Mouse (Mus musculus): ENCODE measurements around the gene Mylk2. TPM values are rescaled to one million over a fixed set of nuclear protein-coding genes. Genes with fewer than 3 reads are reported as not detected.
A peak's percentile ranks its signal among the peaks of the same experiment; 100 is the strongest.

Mylk2 gene
- polyA plus RNA-seq, 1 experiment from 2014 or later, result not detected

DNA sequence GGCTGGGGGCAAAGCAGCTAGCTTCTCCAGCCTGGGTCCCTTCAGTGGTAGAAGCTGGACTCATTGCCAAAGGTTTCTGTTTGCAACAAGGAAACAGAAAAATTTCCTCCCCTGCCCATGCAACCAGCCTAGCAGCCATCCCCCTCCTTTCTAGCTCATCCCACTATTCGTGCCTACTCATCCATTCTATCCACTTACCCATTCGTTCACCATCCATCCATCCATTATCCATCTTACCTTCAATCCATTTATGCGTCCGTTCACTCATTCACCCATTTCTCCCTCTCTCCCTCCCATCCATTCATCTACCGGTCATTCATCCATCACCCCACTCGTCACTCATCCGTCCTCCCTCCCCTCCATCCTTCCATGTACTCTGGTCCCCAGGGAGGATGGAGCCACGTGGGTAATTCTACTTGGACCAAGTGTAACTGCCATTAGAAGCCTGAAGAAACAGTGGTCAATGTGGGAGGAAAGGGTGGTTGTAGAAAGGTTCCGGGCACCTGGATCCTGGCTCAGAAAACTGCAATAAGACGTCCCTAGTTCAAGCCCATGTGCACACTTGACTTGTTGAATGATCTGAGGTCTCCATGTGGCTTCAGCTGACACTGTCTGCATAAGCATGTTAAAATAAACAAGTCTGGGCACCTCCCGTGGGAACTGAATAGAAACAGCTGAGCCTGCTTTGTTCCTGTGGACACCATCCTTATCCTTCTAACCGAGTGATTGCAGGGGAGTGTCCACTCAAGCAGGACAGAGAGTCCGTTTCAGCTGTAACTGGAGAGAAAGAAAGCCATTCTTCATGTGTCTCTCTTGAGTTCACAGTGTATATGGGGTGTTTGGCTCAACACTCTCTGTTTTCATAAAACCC, 40.9 kb downstream of the Mylk2 start:
- Histone ChIP-seq H3K27me3 (ENCODE audit: control insufficient read depth, insufficient read depth, low read length) (peaks cover 68% of the 10 kb centered on the region), H3K27ac (ENCODE audit: low read depth, low read length) (no peak overlapping the region)

DNA sequence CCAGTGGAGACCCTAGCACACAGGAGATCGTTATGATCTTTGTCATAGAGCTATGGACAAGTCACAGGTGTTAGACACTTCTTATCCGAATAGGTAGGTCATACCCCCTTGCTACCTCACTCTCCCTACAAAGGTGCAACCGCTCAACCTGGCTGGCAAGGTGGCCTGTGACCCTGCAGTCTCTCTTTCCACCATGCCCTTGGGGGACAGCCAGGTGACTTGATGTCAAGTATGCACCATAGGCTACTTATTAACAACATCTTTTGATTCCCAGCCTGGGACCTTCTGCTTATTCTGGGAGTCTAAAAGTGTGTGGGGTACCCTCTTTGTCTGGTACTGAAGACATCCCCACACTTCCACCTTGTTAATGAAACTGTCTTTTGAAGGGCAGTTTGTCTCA, 47.0 kb downstream of the Mylk2 start:
- peaks cover 18% of the 10 kb centered on the region for H3K27me3 ChIP-seq (ENCODE audit: control insufficient read depth, insufficient read depth, low read length)

More for the DNA sequence above, 40.9 kb downstream of the Mylk2 start:
- Histone ChIP-seq H3K36me3 (ENCODE audit: control insufficient read depth, insufficient read depth, low read length) (no peaks in the 10 kb centered on the region), H3K4me3 (ENCODE audit: low read depth, low read length) (peak overlapping the region; percentile 66), H3K9ac (ENCODE audit: low read depth, low read length) (peak overlapping the region; percentile 52), H3K4me1 (ENCODE audit: control insufficient read depth, insufficient read depth, low read length) (0 out of 2 replicates have a peak, but pooled peaks cover 3% of the 10 kb centered on the region), H3K9me3 (replicated peaks; ENCODE audit: control insufficient read depth, low read length) (no peaks in the 10 kb centered on the region), H3K4me2 (peak overlapping the region; percentile 92)
- ATAC-seq (replicated peaks; ENCODE audit: insufficient number of reproducible peaks, low FRiP score, low TSS enrichment), result no peak
- 17% methylated on average over 13 of the region's 13 CpGs for WGBS (ENCODE audit: insufficient replicate concordance)

DNA sequence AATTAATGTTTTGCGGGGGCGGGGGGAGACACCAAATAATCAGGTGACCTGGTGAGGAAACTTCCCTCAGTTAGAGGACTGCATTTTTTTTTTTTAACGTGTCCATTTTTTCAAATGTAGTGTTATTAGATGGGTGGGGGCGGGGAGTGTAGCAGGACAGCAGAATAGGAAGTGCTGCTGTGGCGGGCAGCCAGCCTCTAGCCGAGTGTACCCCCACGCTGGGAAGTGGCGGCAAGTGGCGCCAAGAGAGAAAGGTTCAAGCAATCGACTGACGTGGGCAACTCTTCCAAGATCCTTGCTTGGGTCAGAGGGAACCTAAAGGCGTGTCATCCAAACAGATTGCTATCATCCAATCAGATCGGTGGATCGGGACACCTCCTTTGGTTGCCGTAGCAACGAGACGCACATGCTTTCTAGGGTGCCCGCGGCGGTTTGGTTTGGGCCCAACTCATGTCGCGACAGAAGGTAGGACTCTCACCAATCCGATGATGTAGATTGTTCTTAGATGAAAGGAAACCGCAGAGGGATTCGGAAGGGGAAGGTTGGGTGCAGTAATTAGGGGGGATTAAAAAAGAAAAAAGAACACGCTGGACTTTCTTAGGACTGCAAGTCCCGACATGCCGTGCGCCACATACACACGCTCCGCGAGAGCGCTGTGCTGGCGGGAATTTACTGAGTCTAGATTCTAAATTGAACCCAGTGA, 51.1 kb downstream of the Mylk2 start, which contains the start of gene Ttll9:
Ttll9 (plus strand) TSS at position 395 of the 703 bp plus-strand sequence.
- Histone ChIP-seq H3K27me3 (ENCODE audit: control insufficient read depth, insufficient read depth, low read length) (peaks cover 7% of the 10 kb centered on the region; the same call in 1 of the 2 replicates), H3K4me1 (ENCODE audit: control insufficient read depth, insufficient read depth, low read length) (no peaks in the 10 kb centered on the region), H3K4me3 (ENCODE audit: low read depth, low read length) (peak within 1 kb of the TSS; percentile 45), H3K36me3 (ENCODE audit: control insufficient read depth, insufficient read depth, low read length) (no peaks in the 10 kb centered on the region), H3K4me2 (peak within 1 kb of the TSS; percentile 71), H3K9ac (ENCODE audit: low read depth, low read length) (peak within 1 kb of the TSS; percentile 44), H3K9me3 (replicated peaks; ENCODE audit: control insufficient read depth, low read length) (no peaks in the 10 kb centered on the region), H3K27ac (ENCODE audit: low read depth, low read length) (no peak within 1 kb of the TSS)
- ATAC-seq (replicated peaks; ENCODE audit: insufficient number of reproducible peaks, low FRiP score, low TSS enrichment), result peak; percentile 67; the same call in 1 of the 2 replicates
- WGBS (ENCODE audit: insufficient replicate concordance), result 1% methylated on average over 34 of the region's 34 CpGs

More for the DNA sequence above, 47.0 kb downstream of the Mylk2 start:
- no peak overlapping the region for H3K27ac ChIP-seq (ENCODE audit: low read depth, low read length)
- H3K4me1 ChIP-seq (ENCODE audit: control insufficient read depth, insufficient read depth, low read length), result no peaks in the 10 kb centered on the region
- no peaks in the 10 kb centered on the region for H3K9me3 ChIP-seq (replicated peaks; ENCODE audit: control insufficient read depth, low read length)
- no peak for ATAC-seq (replicated peaks; ENCODE audit: insufficient number of reproducible peaks, low FRiP score, low TSS enrichment)
- H3K4me3 ChIP-seq (ENCODE audit: low read depth, low read length), result no peak overlapping the region
- no peaks in the 10 kb centered on the region for H3K36me3 ChIP-seq (ENCODE audit: control insufficient read depth, insufficient read depth, low read length)
- H3K4me2 ChIP-seq, result no peak overlapping the region
- 65% methylated on average over 3 of the region's 3 CpGs for WGBS (ENCODE audit: insufficient replicate concordance)
- H3K9ac ChIP-seq (ENCODE audit: low read depth, low read length), result no peak overlapping the region

DNA sequence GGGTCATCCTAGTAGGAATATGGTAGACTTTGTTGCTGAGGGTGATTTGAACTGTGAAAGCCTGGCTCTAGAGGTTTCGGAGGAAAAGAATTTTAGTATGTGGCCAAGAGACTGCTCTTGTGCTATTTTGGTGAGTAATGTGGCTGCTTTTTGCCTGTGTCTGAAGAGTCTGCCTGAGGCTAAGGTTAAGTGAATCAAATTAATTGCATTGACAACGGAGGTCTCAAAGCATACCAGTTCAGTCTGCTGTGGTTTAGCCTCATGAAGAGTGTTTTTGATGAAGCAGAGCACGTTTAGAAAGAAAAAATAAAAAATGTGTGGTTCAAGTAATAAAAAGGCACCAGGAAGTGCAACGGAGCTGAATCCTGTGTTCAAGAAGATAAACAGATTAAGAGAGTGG, 54.4 kb downstream of the Mylk2 start:
- no peak overlapping the region for H3K4me3 ChIP-seq (ENCODE audit: low read depth, low read length)
- H3K27me3 ChIP-seq (ENCODE audit: control insufficient read depth, insufficient read depth, low read length), result peaks cover 3% of the 10 kb centered on the region; the same call in 1 of the 2 replicates
- 67% methylated on average over 4 of the region's 4 CpGs for WGBS (ENCODE audit: insufficient replicate concordance)
- no peaks in the 10 kb centered on the region for H3K4me1 ChIP-seq (ENCODE audit: control insufficient read depth, insufficient read depth, low read length)
- no peak overlapping the region for H3K27ac ChIP-seq (ENCODE audit: low read depth, low read length)
- ATAC-seq (replicated peaks; ENCODE audit: insufficient number of reproducible peaks, low FRiP score, low TSS enrichment), result no peak
- H3K4me2 ChIP-seq, result no peak overlapping the region
- H3K9me3 ChIP-seq (replicated peaks; ENCODE audit: control insufficient read depth, low read length), result no peaks in the 10 kb centered on the region
- H3K36me3 ChIP-seq (ENCODE audit: control insufficient read depth, insufficient read depth, low read length), result no peaks in the 10 kb centered on the region
- H3K9ac ChIP-seq (ENCODE audit: low read depth, low read length), result no peak overlapping the region

Small RNA genes within 50 kb of the gene (microRNA-seq; reads per million reads assigned to microRNA genes)
- 2.3 reads per million, percentile 28 among the genes with 10 or more reads in this experiment for gene Mir5622 (ENCODE audit: borderline number of aligned reads)

Other genes starting within 250 kb of the Mylk2 start
- 92.3 and 92.8 TPM in 2 replicates for gene H13, start 241.9 kb upstream of the Mylk2 start, polyA plus RNA-seq (2014; fragmentation: Nextera tagmentation; extraction: Ambion mirVana)
- 22.2 and 29.2 TPM in 2 replicates for gene Mcts2, start 224.3 kb upstream of the Mylk2 start, polyA plus RNA-seq (2014; fragmentation: Nextera tagmentation; extraction: Ambion mirVana)
- 95.3 and 98.1 TPM in 2 replicates for gene Id1, start 175.1 kb upstream of the Mylk2 start, polyA plus RNA-seq (2014; fragmentation: Nextera tagmentation; extraction: Ambion mirVana)
- 22.4 and 22.5 TPM in 2 replicates for gene Cox4i2, start 157.2 kb upstream of the Mylk2 start, polyA plus RNA-seq (2014; fragmentation: Nextera tagmentation; extraction: Ambion mirVana)
- gene Bcl2l1, start 79.6 kb upstream of the Mylk2 start, polyA plus RNA-seq (2014; fragmentation: Nextera tagmentation; extraction: Ambion mirVana), result 69.8 and 73.1 TPM in 2 replicates
- 81.0 and 88.3 TPM in 2 replicates for gene Tpx2, start 63.4 kb upstream of the Mylk2 start, polyA plus RNA-seq (2014; fragmentation: Nextera tagmentation; extraction: Ambion mirVana)
- gene Foxs1, start 21.9 kb downstream of the Mylk2 start, polyA plus RNA-seq (2014; fragmentation: Nextera tagmentation; extraction: Ambion mirVana), result 0.52 and 0.83 TPM in 2 replicates
- 0.07 TPM in 1 of 2 replicates, not detected in the other for gene Dusp15, start 40.3 kb downstream of the Mylk2 start, polyA plus RNA-seq (2014; fragmentation: Nextera tagmentation; extraction: Ambion mirVana)
- gene Ttll9, start 51.1 kb downstream of the Mylk2 start, polyA plus RNA-seq (2014; fragmentation: Nextera tagmentation; extraction: Ambion mirVana), result 0.76 TPM in 1 of 2 replicates, not detected in the other
- 60.8 and 75.6 TPM in 2 replicates for gene Pdrg1, start 104.1 kb downstream of the Mylk2 start, polyA plus RNA-seq (2014; fragmentation: Nextera tagmentation; extraction: Ambion mirVana)
- gene Xkr7, start 120.5 kb downstream of the Mylk2 start, polyA plus RNA-seq (2014; fragmentation: Nextera tagmentation; extraction: Ambion mirVana), result not detected in 2 replicates
- gene Ccm2l, start 154.6 kb downstream of the Mylk2 start, polyA plus RNA-seq (2014; fragmentation: Nextera tagmentation; extraction: Ambion mirVana), result 5.2 and 6.1 TPM in 2 replicates
- gene Hck, start 197.1 kb downstream of the Mylk2 start, polyA plus RNA-seq (2014; fragmentation: Nextera tagmentation; extraction: Ambion mirVana), result 0.87 and 1.6 TPM in 2 replicates
- gene Tm9sf4, start 250.0 kb downstream of the Mylk2 start, polyA plus RNA-seq (2014; fragmentation: Nextera tagmentation; extraction: Ambion mirVana), result 73.2 and 75.8 TPM in 2 replicates